Mouse (Mus musculus) right cerebral cortex, adult 18-20 months (tissue): Measurements from ENCODE around the gene Nhs.
A peak's percentile ranks its signal among the peaks of the same experiment; 100 is the strongest.

Source experiments
- DNase-seq: peaks from one replicate; pipeline ENCODE4 v3.0.0; 2022; ENCODE audit warnings: mixed read lengths

The Nhs gene

DNA sequence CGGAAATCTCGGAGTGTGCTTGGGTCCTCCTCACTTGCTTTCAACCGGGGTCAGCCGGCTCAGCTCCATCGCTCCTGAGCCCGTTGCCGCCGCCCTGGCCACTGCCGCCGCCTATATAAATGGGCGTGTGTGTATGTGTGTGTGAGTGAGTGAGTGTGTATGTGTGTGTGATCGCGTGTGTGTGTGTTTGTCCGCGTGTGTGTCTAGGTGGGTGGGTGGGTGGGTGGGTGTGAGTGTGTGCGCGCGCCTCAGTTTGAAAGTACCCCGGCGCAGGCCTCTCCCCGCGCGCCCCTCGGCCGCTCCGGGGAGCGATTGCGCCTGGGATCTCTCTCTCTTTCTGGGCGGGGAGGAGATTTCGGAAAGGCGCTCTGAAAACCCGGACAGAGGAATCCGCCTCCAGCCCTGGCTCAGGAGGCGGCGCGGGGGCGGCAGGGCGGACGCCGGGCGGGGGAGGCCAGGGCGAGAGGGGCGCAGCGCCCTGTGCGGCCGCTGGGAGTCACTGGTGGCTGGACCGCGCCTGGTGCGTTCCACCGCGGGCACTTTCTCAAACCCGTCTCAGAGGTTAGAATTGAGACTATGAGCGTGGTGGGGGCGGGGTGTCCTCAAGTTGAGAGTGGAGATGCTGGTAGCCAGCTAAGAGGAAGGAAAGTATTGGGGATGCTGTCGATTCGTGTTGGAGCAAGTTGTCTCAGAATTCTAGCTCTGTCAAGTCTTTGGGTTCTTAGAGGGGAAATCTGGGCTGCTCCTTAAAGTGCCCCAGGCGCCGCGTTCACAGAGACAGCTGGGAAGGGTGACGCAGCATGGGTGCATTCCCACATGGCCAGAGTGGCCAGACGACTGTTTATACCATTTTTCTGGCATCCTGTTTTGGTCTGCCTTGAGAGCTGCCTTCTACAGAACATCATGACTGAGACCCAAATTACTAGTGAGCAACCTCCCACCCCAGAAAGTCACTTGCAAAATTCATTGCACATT is at the start of gene Nhs:
TSS of gene Nhs (minus strand) at position 94 of the 975 bp plus-strand sequence.
- peak; percentile 30 for DNase-seq

GRCm38 (mm10) chrX:162206350-162206884 is 46.9 kb upstream of the Nhs start:
- no peak for DNase-seq

- DNase-seq = peak; percentile 26
These were observed 540 bp downstream of the Nhs start for GRCm38 (mm10) chrX:162158743-162159636.

DNA sequence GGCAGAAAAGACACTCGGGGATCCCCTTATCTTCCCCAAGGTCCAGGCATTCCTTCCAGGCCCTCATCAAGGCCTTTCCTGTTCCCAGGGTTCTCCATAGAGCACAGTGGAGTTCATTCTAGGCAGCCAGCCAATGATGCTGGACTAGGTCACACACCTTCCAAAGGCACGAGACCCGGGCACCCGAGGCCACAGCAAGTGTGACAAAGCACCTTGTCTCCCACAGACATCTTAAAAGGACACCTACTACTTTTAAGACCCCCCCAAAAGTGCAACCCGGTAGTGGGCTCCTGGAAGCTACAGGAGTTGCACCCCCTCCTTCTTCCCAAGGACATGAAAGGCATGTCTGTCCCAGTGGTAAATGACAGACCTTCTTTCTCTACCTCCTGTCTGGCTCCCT is 1.4 kb downstream of the Nhs start:
- no peak for DNase-seq

GRCm38 (mm10) chrX:162137807-162138206 is 21.7 kb downstream of the Nhs start:
- no peak for DNase-seq

DNA sequence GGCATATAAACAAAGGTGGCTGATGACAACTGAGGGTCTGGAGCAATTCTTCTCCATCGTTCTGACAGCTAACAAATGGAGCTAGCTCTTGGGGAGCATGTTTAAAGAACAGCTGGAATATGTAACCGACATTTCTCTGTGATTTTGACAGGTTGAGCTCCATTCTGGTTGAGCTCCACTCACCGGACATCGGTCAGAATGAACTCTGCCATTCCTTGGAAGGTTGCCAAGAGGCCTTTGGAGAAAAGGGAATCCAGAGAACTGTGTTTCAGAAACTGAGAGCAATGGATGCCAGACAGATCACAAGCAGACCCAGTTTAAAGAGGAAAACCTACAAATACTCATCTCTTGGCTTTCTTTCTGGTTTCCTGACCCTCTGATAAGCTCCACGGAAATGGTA is 46.3 kb downstream of the Nhs start:
- DNase-seq = no peak

- no peak for DNase-seq
These were observed 56.6 kb downstream of the Nhs start for GRCm38 (mm10) chrX:162102802-162103434.

DNA sequence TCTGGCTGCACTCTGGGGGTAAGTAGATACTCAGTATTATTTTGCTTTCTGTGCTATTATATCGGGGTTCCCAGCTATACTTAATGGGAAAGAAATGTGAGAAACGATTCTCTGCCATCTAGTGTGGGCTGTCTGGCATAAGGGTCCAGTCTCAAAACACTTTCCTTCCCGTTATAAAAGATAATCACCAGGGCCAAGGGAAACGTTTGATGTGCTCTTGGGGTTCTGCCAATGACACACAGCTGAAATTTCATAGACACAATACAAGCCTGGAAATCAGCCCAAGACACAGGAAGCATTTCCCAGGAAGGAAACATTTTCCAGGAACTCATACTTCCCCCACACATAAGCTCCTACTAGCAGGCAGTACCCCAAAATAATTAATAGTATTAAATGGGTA is 61.2 kb downstream of the Nhs start:
- no peak for DNase-seq

- peak; percentile 7 for DNase-seq
These were observed 72.2 kb downstream of the Nhs start for GRCm38 (mm10) chrX:162087291-162087690.

GRCm38 (mm10) chrX:162085897-162086200 is 73.7 kb downstream of the Nhs start:
- DNase-seq = peak; percentile 31

GRCm38 (mm10) chrX:162085062-162085896 is 74.3 kb downstream of the Nhs start:
- DNase-seq = no peak

DNA sequence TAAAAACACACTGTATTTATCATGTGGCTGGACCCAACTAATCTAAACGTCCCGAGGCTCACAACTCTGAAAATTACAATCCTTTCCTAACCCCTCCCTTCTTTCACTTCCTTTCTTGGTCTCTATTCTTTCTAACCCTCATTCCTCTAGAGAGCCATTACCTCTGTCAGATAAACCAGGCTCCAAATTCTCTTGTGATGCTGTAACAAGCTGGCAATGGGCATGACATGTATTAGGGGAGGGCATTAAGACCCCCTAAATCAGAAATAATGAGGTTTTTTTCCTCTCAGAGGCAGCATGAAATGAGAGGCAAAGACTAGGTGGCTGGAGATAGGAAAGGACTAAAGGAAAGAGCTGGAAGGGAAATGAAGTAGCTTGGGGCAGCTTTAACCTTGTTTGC is 96.4 kb downstream of the Nhs start:
- no peak for DNase-seq

DNA sequence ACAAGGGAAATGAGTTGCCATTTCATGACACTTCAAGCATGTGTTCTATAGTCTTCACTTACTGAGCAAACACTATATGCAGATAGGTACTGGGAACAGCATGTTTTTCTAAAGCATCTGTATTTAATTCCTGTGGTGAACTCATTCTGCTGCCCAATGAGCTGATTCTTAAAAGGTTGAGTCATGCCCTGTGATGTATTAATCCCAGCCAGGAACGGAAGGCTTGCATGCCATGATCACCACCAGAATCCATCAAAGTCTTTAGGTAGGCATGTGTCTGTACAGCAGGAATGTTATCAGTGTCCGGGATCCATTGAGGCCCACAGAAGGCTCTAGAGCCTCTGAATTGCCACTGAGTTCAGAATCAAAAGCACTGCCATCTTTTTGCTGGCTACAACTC is 103.9 kb downstream of the Nhs start:
- DNase-seq = no peak

GRCm38 (mm10) chrX:162053566-162053965 is 106.0 kb downstream of the Nhs start:
- DNase-seq = no peak

- DNase-seq = no peak
These were observed 107.0 kb downstream of the Nhs start for GRCm38 (mm10) chrX:162052534-162052933.

DNA sequence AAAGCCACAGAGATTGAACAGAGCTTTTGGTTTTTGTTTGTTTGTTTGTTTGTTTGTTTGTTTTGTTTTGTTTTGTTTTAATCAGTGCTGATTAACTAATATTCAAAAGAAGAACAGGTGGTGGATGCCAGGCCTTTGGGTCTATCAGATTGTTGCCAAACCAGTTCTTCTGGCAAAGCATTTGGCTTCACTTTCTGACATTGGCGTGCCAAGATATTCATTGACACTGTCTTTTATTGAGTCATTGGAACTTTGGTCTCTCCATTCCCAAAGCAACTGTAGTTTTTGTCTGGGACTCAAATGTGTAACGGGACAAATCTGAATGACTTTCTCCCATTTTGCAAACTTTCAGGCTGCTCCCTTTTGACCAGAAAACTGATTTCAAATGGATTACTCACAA is 109.9 kb downstream of the Nhs start:
- no peak for DNase-seq

- DNase-seq = no peak
These were observed 114.0 kb downstream of the Nhs start for GRCm38 (mm10) chrX:162045527-162045926.

DNA sequence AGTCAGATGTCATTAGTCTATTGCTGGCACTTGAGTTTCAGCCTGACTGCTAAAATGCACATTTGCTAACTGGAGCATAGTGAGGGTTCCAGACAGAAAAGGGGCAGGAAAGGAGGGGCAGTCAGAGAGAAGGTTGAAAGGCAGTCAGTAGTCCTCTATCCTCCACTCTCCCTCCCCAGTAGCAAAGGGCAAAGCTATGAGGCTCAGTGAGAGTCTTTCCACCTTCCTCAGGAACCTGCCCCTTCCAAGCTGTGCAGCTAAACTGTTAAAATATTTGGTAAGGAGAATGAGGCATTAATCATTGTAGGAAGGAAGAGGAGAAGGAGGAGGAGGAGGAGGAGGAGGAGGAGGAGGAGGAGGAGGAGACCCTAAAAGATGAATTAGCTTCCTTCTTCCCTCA is 115.4 kb downstream of the Nhs start:
- DNase-seq = no peak

GRCm38 (mm10) chrX:162025210-162025953 is 134.1 kb downstream of the Nhs start:
- peak; percentile 2 for DNase-seq

- DNase-seq = no peak
These were observed 137.8 kb downstream of the Nhs start for GRCm38 (mm10) chrX:162021724-162022123.

DNA sequence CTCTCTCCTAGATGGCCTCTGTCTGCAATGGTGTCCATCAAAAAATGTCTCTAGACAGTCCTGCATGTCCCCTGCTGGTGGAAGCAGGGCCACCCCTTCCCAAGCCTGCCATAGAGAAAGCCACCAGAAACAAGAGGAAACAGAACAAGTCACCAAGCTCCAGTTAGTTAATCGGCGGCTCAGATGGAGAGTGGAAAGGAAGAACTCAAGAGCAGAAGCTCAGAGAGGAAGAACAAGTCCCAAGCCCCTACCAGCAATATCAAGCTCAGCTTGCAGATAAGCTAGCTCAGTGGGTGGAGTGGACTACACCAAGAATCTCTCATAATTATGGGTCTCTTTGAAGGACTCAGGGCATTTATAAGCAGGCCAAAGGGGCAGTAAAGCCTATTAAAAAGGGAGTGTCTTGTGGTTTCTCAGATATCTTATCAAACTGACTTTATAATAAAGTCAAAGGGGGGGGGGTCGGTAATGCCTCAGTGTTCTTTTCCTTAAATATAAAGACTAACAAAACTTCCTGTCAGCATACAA is 139.4 kb downstream of the Nhs start:
- no peak for DNase-seq
